Mouse (Mus musculus): Measurements from ENCODE around the gene Serinc4. TPM values are rescaled to one million over a fixed set of nuclear protein-coding genes. Genes with fewer than 3 reads are reported as not detected.

The Serinc4 gene
- total and polyA plus RNA-seq, 3 experiments: 0.38 to 1.2 TPM; not detected in 1

DNA sequence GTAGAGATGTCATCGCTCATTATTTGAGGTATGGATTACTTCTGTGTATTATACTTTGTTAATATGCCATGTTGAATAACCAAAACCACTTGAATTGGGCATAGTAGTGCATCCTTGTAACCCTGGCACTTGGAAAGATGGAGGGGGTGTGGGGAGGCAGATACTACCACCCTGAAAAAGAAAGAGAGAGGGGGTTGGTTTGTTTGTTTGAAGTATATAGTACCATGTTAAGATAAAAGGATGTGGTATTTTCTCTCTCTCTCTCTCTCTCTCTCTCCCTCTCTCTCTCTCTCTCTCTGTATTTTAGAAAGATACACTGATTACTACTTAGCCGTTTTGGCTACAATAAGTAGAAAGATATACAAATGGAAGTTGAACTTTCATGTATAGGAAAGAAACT is 30.7 kb downstream of the Serinc4 start:
- no peaks in the 10 kb centered on the region for H3K4me1 ChIP-seq (ENCODE audit: control insufficient read depth in 1 of 2, insufficient read depth in 2 of 2, low read length in 2 of 2)
- no peak for DNase-seq (ENCODE audit: low read depth, low spot score)
- H3K9ac ChIP-seq (ENCODE audit: control insufficient read depth, low read depth, low read length, poor library complexity, severe bottlenecking): no peak overlapping the region
- no peaks in the 10 kb centered on the region for H3K9me3 ChIP-seq (replicated peaks; ENCODE audit: insufficient read depth, low read length)
- no peaks in the 10 kb centered on the region for H3K27me3 ChIP-seq (ENCODE audit: control insufficient read depth in 1 of 2, insufficient read depth in 2 of 2, low read length in 2 of 2)
- peaks cover 0 to 59% of the 10 kb centered on the region in 2 experiments; a peak in 2 of 4 replicates for H3K36me3 ChIP-seq (ENCODE audit: control insufficient read depth in 1 of 2, insufficient read depth in 2 of 2, low read length in 2 of 2)
- H3K27ac ChIP-seq (ENCODE audit: control insufficient read depth, low read depth, low read length): no peak overlapping the region
- H3K4me3 ChIP-seq (ENCODE audit: control insufficient read depth in 1 of 2, insufficient read depth in 1 of 2, low read depth in 2 of 2, low read length in 2 of 2): no peak overlapping the region
- no peak for TF ChIP-seq RAD21 (IDR thresholded peaks at IDR 0.05; ENCODE audit: low read depth, low read length)
- TF ChIP-seq SMC3 (IDR thresholded peaks at IDR 0.05; ENCODE audit: low read depth, low read length): no peak
- TF ChIP-seq MYC (IDR thresholded peaks at IDR 0.05; ENCODE audit: low read depth, low read length): no peak
- peaks cover 1% of the 10 kb centered on the region; the same call in 1 of the 2 replicates for H3K79me2 ChIP-seq (ENCODE audit: control insufficient read depth, insufficient read depth, low read length, poor library complexity)

DNA sequence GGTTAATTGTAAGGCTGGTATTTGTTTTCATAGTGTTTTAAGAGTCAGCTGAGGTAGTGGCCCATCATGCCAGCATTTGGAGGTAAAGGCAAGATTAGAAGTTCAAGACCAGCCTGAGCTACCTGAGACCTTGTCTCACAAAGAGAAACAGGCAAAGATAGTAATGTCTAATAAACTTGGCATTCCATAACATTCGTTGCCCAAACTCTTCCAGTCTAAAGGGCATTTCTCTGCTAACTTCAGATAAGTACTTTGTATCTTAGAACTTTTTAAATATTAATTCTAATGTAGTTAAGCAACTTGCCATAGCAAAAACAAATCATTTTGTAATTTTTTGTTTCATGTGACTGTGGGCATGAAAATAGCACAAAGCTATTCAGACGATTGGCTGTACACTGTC is 33.4 kb downstream of the Serinc4 start:
- DNase-seq (ENCODE audit: low read depth, low spot score): no peak
- TF ChIP-seq POLR2AphosphoS2 (IDR thresholded peaks at IDR 0.05; ENCODE audit: low read length) (no peak; the same call in 1 of the 2 replicates), JUND (IDR thresholded peaks at IDR 0.05; ENCODE audit: low read depth, low read length) (no peak), RAD21 (IDR thresholded peaks at IDR 0.05; ENCODE audit: low read depth, low read length) (no peak), MAZ (IDR thresholded peaks at IDR 0.05; ENCODE audit: low read depth, low read length) (no peak), USF1 (IDR thresholded peaks at IDR 0.05; ENCODE audit: low read depth, low read length) (no peak)
- H3K36me3 ChIP-seq (ENCODE audit: control insufficient read depth in 1 of 2, insufficient read depth in 2 of 2, low read length in 2 of 2): peaks cover 8 to 44% of the 10 kb centered on the region in 2 experiments
- H3K4me3 ChIP-seq (ENCODE audit: control insufficient read depth in 1 of 2, insufficient read depth in 1 of 2, low read depth in 2 of 2, low read length in 2 of 2): no peak overlapping the region
- no peaks in the 10 kb centered on the region for H3K27me3 ChIP-seq (ENCODE audit: control insufficient read depth in 1 of 2, insufficient read depth in 2 of 2, low read length in 2 of 2)
- no peaks in the 10 kb centered on the region; a peak in 1 of 4 replicates for H3K4me1 ChIP-seq (ENCODE audit: control insufficient read depth in 1 of 2, insufficient read depth in 2 of 2, low read length in 2 of 2)
- H3K9me3 ChIP-seq (replicated peaks; ENCODE audit: insufficient read depth, low read length): no peaks in the 10 kb centered on the region
- peaks cover 17% of the 10 kb centered on the region for H3K79me2 ChIP-seq (ENCODE audit: control insufficient read depth, insufficient read depth, low read length, poor library complexity)
- no peak overlapping the region for H3K9ac ChIP-seq (ENCODE audit: control insufficient read depth, low read depth, low read length, poor library complexity, severe bottlenecking)
- H3K27ac ChIP-seq (ENCODE audit: control insufficient read depth, low read depth, low read length): no peak overlapping the region

DNA sequence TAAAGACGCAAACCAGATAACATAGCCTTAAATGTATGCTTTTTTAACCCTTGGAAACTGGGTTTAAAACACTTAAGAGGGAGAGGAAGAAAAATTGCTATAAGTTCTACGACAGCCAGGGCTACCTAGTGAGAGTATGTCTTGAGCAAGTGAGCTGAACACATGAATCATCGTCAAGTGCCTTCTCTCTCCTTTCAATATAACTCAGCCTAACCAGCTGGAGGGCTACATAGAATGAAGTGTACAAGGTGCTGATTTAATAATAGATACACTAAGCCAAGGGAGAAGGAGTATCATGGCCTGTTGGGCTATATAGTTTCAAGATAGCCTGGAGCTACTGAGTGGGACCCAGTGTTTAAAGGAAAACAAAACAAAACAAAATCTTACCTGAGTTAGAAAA is 38.1 kb downstream of the Serinc4 start:
- Histone ChIP-seq H3K27me3 (ENCODE audit: control insufficient read depth in 1 of 2, insufficient read depth in 2 of 2, low read length in 2 of 2) (no peaks in the 10 kb centered on the region), H3K27ac (ENCODE audit: control insufficient read depth, low read depth, low read length) (no peak overlapping the region), H3K9me3 (replicated peaks; ENCODE audit: insufficient read depth, low read length) (no peaks in the 10 kb centered on the region), H3K4me1 (ENCODE audit: control insufficient read depth in 1 of 2, insufficient read depth in 2 of 2, low read length in 2 of 2) (peaks cover 0 to 7% of the 10 kb centered on the region in 2 experiments), H3K79me2 (ENCODE audit: control insufficient read depth, insufficient read depth, low read length, poor library complexity) (peaks cover 52% of the 10 kb centered on the region), H3K36me3 (ENCODE audit: control insufficient read depth in 1 of 2, insufficient read depth in 2 of 2, low read length in 2 of 2) (peaks cover 30 to 35% of the 10 kb centered on the region in 2 experiments), H3K4me3 (ENCODE audit: control insufficient read depth in 1 of 2, insufficient read depth in 1 of 2, low read depth in 2 of 2, low read length in 2 of 2) (no peak overlapping the region), H3K9ac (ENCODE audit: control insufficient read depth, low read depth, low read length, poor library complexity, severe bottlenecking) (no peak overlapping the region)
- TF ChIP-seq JUND (IDR thresholded peaks at IDR 0.05; ENCODE audit: low read depth, low read length): no peak
- TF ChIP-seq MAZ (IDR thresholded peaks at IDR 0.05; ENCODE audit: low read depth, low read length): no peak
- TF ChIP-seq MYB (IDR thresholded peaks at IDR 0.05; ENCODE audit: low read depth, low read length): no peak
- TF ChIP-seq ZNF384 (IDR thresholded peaks at IDR 0.05; ENCODE audit: low read depth, low read length): no peak
- no peak for TF ChIP-seq EP300 (IDR thresholded peaks at IDR 0.05; ENCODE audit: low read depth in 1 of 2, low read length in 2 of 2)
- no peak for TF ChIP-seq GATA1 (IDR thresholded peaks at IDR 0.05; ENCODE audit: low read depth, low read length)
- no peak for TF ChIP-seq CTCF (IDR thresholded peaks at IDR 0.05 in 2 of 3, conservative IDR thresholded peaks at IDR 0.05 in 1 of 3; ENCODE audit: control insufficient read depth in 1 of 3, insufficient read depth in 1 of 3, low read depth in 2 of 3, low read length in 3 of 3, poor library complexity in 1 of 3, severe bottlenecking in 1 of 3)
- no peak for TF ChIP-seq MEF2A (IDR thresholded peaks at IDR 0.05; ENCODE audit: extremely low read depth, insufficient replicate concordance, low read depth, low read length, poor library complexity, severe bottlenecking)
- no peak for TF ChIP-seq NRF1 (IDR thresholded peaks at IDR 0.05; ENCODE audit: insufficient read depth, low read depth, low read length, poor library complexity, severe bottlenecking)
- no peak for TF ChIP-seq KAT2A (conservative IDR thresholded peaks at IDR 0.05; ENCODE audit: low read depth, low read length)
- no peak for DNase-seq (ENCODE audit: low read depth, low spot score)
